In the genomic region with DNA sequence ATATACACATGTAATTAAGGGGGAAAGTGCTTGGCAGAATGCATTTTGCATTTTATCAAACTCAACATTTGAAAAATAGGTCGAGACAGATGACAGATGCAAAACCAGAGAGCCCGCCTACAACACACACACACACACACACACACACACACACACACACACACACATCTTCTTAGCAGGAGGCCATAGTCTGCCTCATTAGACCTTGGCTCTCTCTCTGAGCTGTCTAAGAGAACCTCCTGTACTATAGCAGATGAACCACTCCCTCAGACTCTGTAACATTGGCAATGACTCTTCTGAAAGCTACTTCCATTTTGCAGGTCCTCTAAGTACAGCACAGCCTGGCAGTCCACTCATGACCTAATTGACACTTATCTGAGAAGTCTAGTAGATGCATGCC, we compare ENCODE assay signal across 8 mouse cellular contexts.
"Had no signal": no experiment of that assay in that cellular context is flagged by ENCODE, and none has a peak within 500 bp of the region (broad histone marks: within the 10 kb centered on the region; RNA-seq: fewer than 3 reads in every experiment).

No protein-coding gene starts in this region.

- DNase-seq: kidney, adult 9 months; kidney, postnatal 36 days; left cerebral cortex, postnatal 4 days; lung, adult 18-20 months; lung, postnatal 4 days; right cerebral cortex, adult 18-20 months; thymus, adult 18-20 months; thymus, postnatal 14 days had no signal
